Mouse (Mus musculus): ENCODE data around the gene Creb3l1. TPM values are rescaled to one million over a fixed set of nuclear protein-coding genes. Genes with fewer than 3 reads are reported as not detected.

Creb3l1 gene
- 2.0 and 2.1 TPM in 2 replicates for polyA plus RNA-seq (2014; fragmentation: Nextera tagmentation; extraction: Ambion mirVana)

DNA sequence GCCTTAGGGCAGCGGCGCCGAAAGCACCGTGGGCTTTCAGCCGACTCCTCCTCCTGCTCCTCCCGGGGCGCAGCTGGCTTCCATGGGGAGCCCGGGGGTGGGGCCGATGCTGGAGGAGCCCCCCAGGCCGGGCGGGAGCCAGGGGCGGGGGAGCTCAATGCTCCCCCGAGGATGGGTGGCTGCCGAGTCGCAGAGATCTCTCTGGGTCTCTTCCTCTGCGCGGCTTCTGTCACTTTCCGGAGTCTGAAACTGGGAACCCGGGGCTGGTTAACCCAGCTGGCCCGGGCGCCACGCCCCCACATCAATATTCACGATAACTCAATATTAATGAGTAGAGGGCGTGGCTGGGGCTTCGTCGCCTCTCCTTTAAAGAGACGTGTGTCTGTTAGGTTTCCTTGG lies at the start of gene Creb3l1:
Gene Creb3l1, minus strand, starts transcription at position 229 of the 399 bp plus-strand sequence.
- no peak within 1 kb of the TSS for H3K27ac ChIP-seq (ENCODE audit: low read depth, low read length)
- no peaks in the 10 kb centered on the region for H3K9me3 ChIP-seq (ENCODE audit: control insufficient read depth, low read length)
- H3K36me3 ChIP-seq (ENCODE audit: control insufficient read depth, insufficient read depth, low read length) = no peaks in the 10 kb centered on the region
- DNase-seq (ENCODE audit: low spot score, missing footprints) = peak; percentile 97
- peaks cover 18% of the 10 kb centered on the region for H3K27me3 ChIP-seq (ENCODE audit: control insufficient read depth, insufficient read depth, low read length)
- H3K4me2 ChIP-seq = peak within 1 kb of the TSS; percentile 99
- H3K4me1 ChIP-seq (ENCODE audit: control insufficient read depth, insufficient read depth, low read length) = no peaks in the 10 kb centered on the region; the same call in 1 of the 2 replicates
- peak; percentile 83 for ATAC-seq (ENCODE audit: low FRiP score)
- H3K4me3 ChIP-seq (ENCODE audit: low read depth, low read length) = peak within 1 kb of the TSS; percentile 61
- H3K9ac ChIP-seq (ENCODE audit: low read length) = peak within 1 kb of the TSS; percentile 54
- WGBS = 0% methylated on average over 24 of the region's 27 CpGs

GRCm38 (mm10) chr2:92071143-92071542 lies 46.8 kb upstream of the Creb3l1 start:
- no peaks in the 10 kb centered on the region for H3K9me3 ChIP-seq (ENCODE audit: control insufficient read depth, low read length)
- ATAC-seq (ENCODE audit: low FRiP score) (no peak), DNase-seq (ENCODE audit: low spot score, missing footprints) (peak; percentile 60)
- WGBS = 85% methylated on average over 4 of the region's 4 CpGs
- H3K4me2 ChIP-seq = no peak overlapping the region
- H3K9ac ChIP-seq (ENCODE audit: low read length) = no peak overlapping the region
- H3K4me1 ChIP-seq (ENCODE audit: control insufficient read depth, insufficient read depth, low read length) = no peaks in the 10 kb centered on the region
- H3K27me3 ChIP-seq (ENCODE audit: control insufficient read depth, insufficient read depth, low read length) = no peaks in the 10 kb centered on the region
- H3K36me3 ChIP-seq (ENCODE audit: control insufficient read depth, insufficient read depth, low read length) = no peaks in the 10 kb centered on the region
- no peak overlapping the region for H3K27ac ChIP-seq (ENCODE audit: low read depth, low read length)
- no peak overlapping the region for H3K4me3 ChIP-seq (ENCODE audit: low read depth, low read length)

- Histone ChIP-seq H3K9me3 (ENCODE audit: control insufficient read depth, low read length) (no peaks in the 10 kb centered on the region), H3K4me3 (ENCODE audit: low read depth, low read length) (no peak overlapping the region), H3K36me3 (ENCODE audit: control insufficient read depth, insufficient read depth, low read length) (no peaks in the 10 kb centered on the region), H3K27ac (ENCODE audit: low read depth, low read length) (no peak overlapping the region), H3K4me1 (ENCODE audit: control insufficient read depth, insufficient read depth, low read length) (no peaks in the 10 kb centered on the region), H3K4me2 (no peak overlapping the region), H3K9ac (ENCODE audit: low read length) (no peak overlapping the region), H3K27me3 (ENCODE audit: control insufficient read depth, insufficient read depth, low read length) (no peaks in the 10 kb centered on the region)
- peak; percentile 51 for DNase-seq (ENCODE audit: low spot score, missing footprints)
- ATAC-seq (ENCODE audit: low FRiP score) = no peak
- 77% methylated on average over 5 of the region's 5 CpGs for WGBS
Observed at GRCm38 (mm10) chr2:92069630-92070029, 45.3 kb upstream of the Creb3l1 start.

- Histone ChIP-seq H3K4me3 (ENCODE audit: low read depth, low read length) (no peak overlapping the region), H3K27me3 (ENCODE audit: control insufficient read depth, insufficient read depth, low read length) (no peaks in the 10 kb centered on the region), H3K9ac (ENCODE audit: low read length) (no peak overlapping the region), H3K27ac (ENCODE audit: low read depth, low read length) (no peak overlapping the region), H3K36me3 (ENCODE audit: control insufficient read depth, insufficient read depth, low read length) (no peaks in the 10 kb centered on the region), H3K4me2 (no peak overlapping the region), H3K4me1 (ENCODE audit: control insufficient read depth, insufficient read depth, low read length) (no peaks in the 10 kb centered on the region), H3K9me3 (ENCODE audit: control insufficient read depth, low read length) (no peaks in the 10 kb centered on the region)
- 86% methylated on average over 3 of the region's 3 CpGs for WGBS
- ATAC-seq (ENCODE audit: low FRiP score) = no peak
- DNase-seq (ENCODE audit: low spot score, missing footprints) = no peak
Observed at GRCm38 (mm10) chr2:92067600-92067999, 43.3 kb upstream of the Creb3l1 start.

- no peak overlapping the region for H3K4me2 ChIP-seq
- H3K27ac ChIP-seq (ENCODE audit: low read depth, low read length) = no peak overlapping the region
- no peak overlapping the region for H3K9ac ChIP-seq (ENCODE audit: low read length)
- no peak for DNase-seq (ENCODE audit: low spot score, missing footprints)
- H3K27me3 ChIP-seq (ENCODE audit: control insufficient read depth, insufficient read depth, low read length) = no peaks in the 10 kb centered on the region
- no peaks in the 10 kb centered on the region for H3K36me3 ChIP-seq (ENCODE audit: control insufficient read depth, insufficient read depth, low read length)
- no peak overlapping the region for H3K4me3 ChIP-seq (ENCODE audit: low read depth, low read length)
- no peaks in the 10 kb centered on the region for H3K4me1 ChIP-seq (ENCODE audit: control insufficient read depth, insufficient read depth, low read length)
- 76% methylated on average over 1 of the region's 1 CpGs for WGBS
- no peaks in the 10 kb centered on the region for H3K9me3 ChIP-seq (ENCODE audit: control insufficient read depth, low read length)
- no peak for ATAC-seq (ENCODE audit: low FRiP score)
Observed at GRCm38 (mm10) chr2:92066899-92067298, 42.6 kb upstream of the Creb3l1 start.

GRCm38 (mm10) chr2:92065938-92066337 lies 41.6 kb upstream of the Creb3l1 start:
- ATAC-seq (ENCODE audit: low FRiP score) (no peak), DNase-seq (ENCODE audit: low spot score, missing footprints) (no peak)
- Histone ChIP-seq H3K9ac (ENCODE audit: low read length) (no peak overlapping the region), H3K4me2 (no peak overlapping the region), H3K36me3 (ENCODE audit: control insufficient read depth, insufficient read depth, low read length) (no peaks in the 10 kb centered on the region), H3K27me3 (ENCODE audit: control insufficient read depth, insufficient read depth, low read length) (peaks cover 3% of the 10 kb centered on the region; the same call in 1 of the 2 replicates), H3K4me3 (ENCODE audit: low read depth, low read length) (no peak overlapping the region), H3K4me1 (ENCODE audit: control insufficient read depth, insufficient read depth, low read length) (no peaks in the 10 kb centered on the region), H3K27ac (ENCODE audit: low read depth, low read length) (no peak overlapping the region), H3K9me3 (ENCODE audit: control insufficient read depth, low read length) (no peaks in the 10 kb centered on the region)
- WGBS = 69% methylated on average over 6 of the region's 6 CpGs

DNA sequence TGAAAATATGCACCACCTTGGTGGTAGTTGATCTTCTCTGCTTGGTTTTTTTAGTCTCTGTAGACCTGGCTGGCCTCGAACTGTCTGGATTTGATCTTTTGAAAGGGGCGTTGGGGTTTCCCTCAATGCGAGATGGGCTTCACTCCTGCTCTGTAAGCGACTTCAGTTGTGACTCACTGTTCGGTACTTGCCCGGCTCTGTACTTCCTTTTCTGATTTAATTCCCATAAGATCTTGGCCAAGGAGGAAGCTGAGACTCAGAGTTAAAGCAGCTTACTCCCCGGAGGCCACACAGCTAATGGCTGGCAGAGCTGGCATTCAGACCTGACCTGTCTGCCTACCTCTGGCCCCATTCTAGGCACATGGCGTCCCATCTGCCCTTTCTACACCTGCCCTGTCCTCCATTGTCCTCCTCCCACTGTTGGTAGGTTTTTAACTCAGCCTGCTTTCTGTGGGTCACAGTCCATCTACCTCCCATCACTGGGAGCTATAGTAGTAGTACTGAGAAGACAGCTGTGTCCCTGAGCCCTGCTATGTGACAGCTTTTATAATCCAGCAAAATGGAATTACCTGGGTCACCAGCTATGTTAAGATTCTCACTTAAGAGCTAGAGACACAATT lies 41.1 kb upstream of the Creb3l1 start:
- Histone ChIP-seq H3K4me1 (ENCODE audit: control insufficient read depth, insufficient read depth, low read length) (no peaks in the 10 kb centered on the region), H3K9ac (ENCODE audit: low read length) (no peak overlapping the region), H3K4me3 (ENCODE audit: low read depth, low read length) (no peak overlapping the region), H3K27me3 (ENCODE audit: control insufficient read depth, insufficient read depth, low read length) (peaks cover 8% of the 10 kb centered on the region), H3K9me3 (ENCODE audit: control insufficient read depth, low read length) (no peaks in the 10 kb centered on the region), H3K4me2 (no peak overlapping the region), H3K36me3 (ENCODE audit: control insufficient read depth, insufficient read depth, low read length) (no peaks in the 10 kb centered on the region), H3K27ac (ENCODE audit: low read depth, low read length) (no peak overlapping the region)
- ATAC-seq (ENCODE audit: low FRiP score) (no peak), DNase-seq (ENCODE audit: low spot score, missing footprints) (no peak)
- 88% methylated on average over 8 of the region's 8 CpGs for WGBS

- Histone ChIP-seq H3K9ac (ENCODE audit: low read length) (no peak overlapping the region), H3K4me3 (ENCODE audit: low read depth, low read length) (no peak overlapping the region), H3K4me2 (no peak overlapping the region), H3K27ac (ENCODE audit: low read depth, low read length) (no peak overlapping the region), H3K27me3 (ENCODE audit: control insufficient read depth, insufficient read depth, low read length) (peaks cover 19% of the 10 kb centered on the region), H3K36me3 (ENCODE audit: control insufficient read depth, insufficient read depth, low read length) (no peaks in the 10 kb centered on the region), H3K9me3 (ENCODE audit: control insufficient read depth, low read length) (no peaks in the 10 kb centered on the region), H3K4me1 (ENCODE audit: control insufficient read depth, insufficient read depth, low read length) (peaks cover 7% of the 10 kb centered on the region)
- no peak for ATAC-seq (ENCODE audit: low FRiP score)
- 70% methylated on average over 5 of the region's 5 CpGs for WGBS
- DNase-seq (ENCODE audit: low spot score, missing footprints) = no peak
Observed at GRCm38 (mm10) chr2:92063106-92063505, 38.8 kb upstream of the Creb3l1 start.

GRCm38 (mm10) chr2:92061337-92061736 lies 37.0 kb upstream of the Creb3l1 start:
- no peak for ATAC-seq (ENCODE audit: low FRiP score)
- no peaks in the 10 kb centered on the region for H3K36me3 ChIP-seq (ENCODE audit: control insufficient read depth, insufficient read depth, low read length)
- no peaks in the 10 kb centered on the region for H3K9me3 ChIP-seq (ENCODE audit: control insufficient read depth, low read length)
- H3K27me3 ChIP-seq (ENCODE audit: control insufficient read depth, insufficient read depth, low read length) = peaks cover 27% of the 10 kb centered on the region
- no peak overlapping the region for H3K27ac ChIP-seq (ENCODE audit: low read depth, low read length)
- H3K4me1 ChIP-seq (ENCODE audit: control insufficient read depth, insufficient read depth, low read length) = peaks cover 7% of the 10 kb centered on the region
- DNase-seq (ENCODE audit: low spot score, missing footprints) = no peak
- H3K4me3 ChIP-seq (ENCODE audit: low read depth, low read length) = no peak overlapping the region
- H3K4me2 ChIP-seq = no peak overlapping the region
- no peak overlapping the region for H3K9ac ChIP-seq (ENCODE audit: low read length)
- WGBS = 74% methylated on average over 5 of the region's 5 CpGs

All from midbrain, embryonic 11.5 days (tissue).